Mouse (Mus musculus): ENCODE measurements around the gene Fam98a.

DNA sequence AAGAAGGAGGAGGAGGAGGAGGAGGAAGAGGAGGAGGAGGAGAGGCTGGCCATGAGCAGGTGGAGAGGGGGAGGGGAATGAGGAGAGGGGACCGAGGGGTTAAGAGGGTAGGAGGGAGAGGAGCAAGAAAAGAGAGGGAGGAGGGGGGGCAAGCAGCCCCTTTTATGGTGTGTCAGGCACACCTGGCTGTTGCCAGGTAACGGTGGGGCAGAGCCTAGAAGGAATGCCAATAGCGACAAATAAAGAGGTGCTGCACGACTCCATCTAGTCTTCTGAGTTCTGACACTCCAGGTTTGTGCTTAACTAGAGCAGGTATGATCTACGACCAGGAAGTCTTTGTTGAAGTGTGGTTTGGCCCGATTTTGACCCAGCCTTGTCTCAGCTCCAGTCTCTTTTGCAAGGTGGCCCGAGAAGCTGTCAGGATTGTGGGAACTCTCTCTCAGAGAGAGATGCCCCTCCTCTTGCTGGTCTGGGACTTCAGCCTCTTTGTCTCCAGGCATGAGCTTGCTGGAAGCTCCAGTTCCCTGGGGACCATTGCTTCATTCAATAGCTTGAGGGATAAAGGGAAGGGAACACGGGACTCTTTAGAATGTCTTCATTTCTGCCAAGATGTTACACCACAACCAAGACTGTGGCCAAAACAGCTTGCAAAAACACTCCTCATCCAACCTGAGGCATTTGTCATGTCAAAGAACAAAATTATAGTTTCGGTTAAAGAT lies 29.2 kb downstream of the Fam98a start:
- no peak for TF ChIP-seq POLR2A (IDR thresholded peaks at IDR 0.05; ENCODE audit: insufficient read depth, low read depth, low read length)
- no peak for TF ChIP-seq CTCF (IDR thresholded peaks at IDR 0.05; ENCODE audit: insufficient read depth, low read depth, low read length)

Measured in olfactory bulb, adult 2 months (tissue).